Mouse (Mus musculus): ENCODE results near the gene Ndufa6. TPM values are rescaled to one million over a fixed set of nuclear protein-coding genes. Genes with fewer than 3 reads are reported as not detected.

Gene Ndufa6
- polyA plus RNA-seq, 1 experiment from 2014 or later: 330 TPM

DNA sequence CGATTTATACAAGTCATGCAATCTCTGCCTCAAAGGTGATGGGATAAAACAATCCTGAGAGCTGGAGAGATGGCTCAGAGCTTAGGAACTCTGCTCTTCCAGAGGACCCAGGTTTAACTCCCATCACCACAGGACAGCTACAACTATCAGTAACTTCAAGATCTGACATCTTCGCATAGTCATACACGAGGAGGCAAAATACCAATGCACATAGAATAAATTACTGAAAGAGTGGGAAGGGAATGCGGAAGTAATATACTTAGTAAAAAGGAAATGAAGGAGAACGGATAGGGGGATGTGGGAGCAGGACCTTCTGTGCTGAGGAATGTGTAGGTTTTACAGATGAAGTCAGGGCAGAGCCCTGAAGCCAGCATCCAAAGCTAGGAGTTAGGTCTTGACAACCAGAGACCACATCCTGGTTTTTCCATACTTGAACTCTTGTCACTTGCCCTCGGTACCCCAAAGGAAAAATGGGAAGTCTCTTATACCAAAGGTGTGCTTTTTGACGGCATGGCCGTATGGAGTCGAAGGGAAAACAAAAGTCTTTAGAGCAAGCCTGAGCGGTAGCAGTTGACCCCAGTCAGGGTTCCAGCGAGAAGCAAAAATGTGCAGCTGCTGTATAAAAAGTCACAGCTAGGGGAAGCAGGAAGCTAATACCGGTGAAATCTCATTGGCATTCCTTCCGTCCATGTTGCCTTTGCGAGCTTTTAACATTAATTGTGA is 7.4 kb downstream of the Ndufa6 start:
- ATAC-seq (replicated peaks): peak; percentile 22; the same call in 1 of the 2 replicates

DNA sequence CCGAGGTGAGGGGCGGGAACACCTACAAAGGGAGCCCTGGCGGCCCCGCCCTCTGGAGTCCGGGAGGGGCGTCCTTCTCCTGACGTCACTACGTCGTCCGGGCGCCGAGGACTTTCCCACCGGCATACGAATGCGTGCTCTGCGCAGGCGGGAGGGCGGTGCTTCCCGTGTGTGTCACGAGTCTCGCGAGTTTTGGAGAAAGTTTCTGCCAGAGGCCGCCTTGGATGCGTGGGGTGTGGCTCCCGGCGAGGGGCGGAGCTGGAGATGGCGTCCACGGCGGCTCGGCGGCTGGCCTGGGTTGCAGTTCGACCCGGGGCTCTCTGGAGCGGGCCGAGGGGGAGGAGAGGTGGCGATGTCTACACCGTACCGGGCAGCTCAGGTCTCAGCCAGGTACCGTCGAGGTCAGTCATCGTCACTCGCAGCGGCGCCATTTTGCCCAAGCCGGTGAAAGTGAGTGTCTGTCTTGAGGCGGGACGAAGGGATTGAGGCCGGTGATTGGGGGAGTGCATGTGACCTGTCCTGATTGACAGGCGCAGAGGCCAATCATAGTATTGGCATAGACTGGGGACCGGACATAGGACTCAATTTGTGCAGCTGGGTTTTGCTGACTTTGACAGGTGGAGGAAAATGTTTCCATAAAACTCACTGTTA is 8.2 kb downstream of the Ndufa6 start:
- Histone ChIP-seq H3K27me3 (replicated peaks) (peaks cover 6% of the 10 kb centered on the region), H3K4me3 (peak overlapping the region; percentile 74), H3K4me2 (peak overlapping the region; percentile 59), H3K9me3 (no peaks in the 10 kb centered on the region), H3K36me3 (replicated peaks) (peaks cover 25% of the 10 kb centered on the region), H3K9ac (peak overlapping the region; percentile 75), H3K4me1 (peaks cover 24% of the 10 kb centered on the region), H3K27ac (peak overlapping the region; percentile 95)
- under 1% methylated on average over 51 of the region's 51 CpGs for WGBS
- ATAC-seq (replicated peaks): peak; percentile 99

More for the DNA sequence above, 7.4 kb downstream of the Ndufa6 start:
- peak overlapping the region; percentile 95 for H3K27ac ChIP-seq
- H3K4me2 ChIP-seq: peak overlapping the region; percentile 59
- H3K9me3 ChIP-seq: no peaks in the 10 kb centered on the region
- H3K36me3 ChIP-seq (replicated peaks): peaks cover 26% of the 10 kb centered on the region
- peak overlapping the region; percentile 74 for H3K4me3 ChIP-seq
- peaks cover 3% of the 10 kb centered on the region; the same call in 1 of the 2 replicates for H3K27me3 ChIP-seq (replicated peaks)
- 62% methylated on average over 14 of the region's 14 CpGs for WGBS
- peaks cover 24% of the 10 kb centered on the region for H3K4me1 ChIP-seq
- peak overlapping the region; percentile 75 for H3K9ac ChIP-seq

DNA sequence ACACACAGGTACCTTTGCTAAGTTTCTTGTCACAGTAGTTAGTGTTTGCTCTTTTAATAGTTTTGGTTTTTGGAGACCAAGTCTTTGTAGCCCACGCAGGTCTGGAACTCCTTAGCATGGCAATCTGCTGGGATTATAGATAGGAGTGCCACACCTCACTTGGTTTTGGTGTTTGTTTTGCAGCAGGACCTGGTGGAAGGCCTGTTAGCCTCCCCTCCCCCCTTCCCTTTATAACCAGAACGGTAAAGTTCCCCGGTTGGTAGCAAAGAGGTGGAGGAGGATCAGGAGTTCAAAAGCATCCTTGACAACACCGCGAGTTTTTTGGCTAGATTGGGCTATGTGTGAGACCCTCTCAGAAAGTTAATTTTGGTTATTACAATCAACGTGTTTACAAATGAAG is 9.2 kb downstream of the Ndufa6 start:
- H3K9me3 ChIP-seq: no peaks in the 10 kb centered on the region
- peaks cover 17% of the 10 kb centered on the region for H3K36me3 ChIP-seq (replicated peaks)
- peaks cover 25% of the 10 kb centered on the region for H3K4me1 ChIP-seq
- peaks cover 14% of the 10 kb centered on the region for H3K27me3 ChIP-seq (replicated peaks)
- no peak overlapping the region for H3K4me3 ChIP-seq
- no peak overlapping the region for H3K27ac ChIP-seq
- 89% methylated on average over 6 of the region's 6 CpGs for WGBS
- H3K9ac ChIP-seq: no peak overlapping the region
- H3K4me2 ChIP-seq: no peak overlapping the region
- ATAC-seq (replicated peaks): no peak

DNA sequence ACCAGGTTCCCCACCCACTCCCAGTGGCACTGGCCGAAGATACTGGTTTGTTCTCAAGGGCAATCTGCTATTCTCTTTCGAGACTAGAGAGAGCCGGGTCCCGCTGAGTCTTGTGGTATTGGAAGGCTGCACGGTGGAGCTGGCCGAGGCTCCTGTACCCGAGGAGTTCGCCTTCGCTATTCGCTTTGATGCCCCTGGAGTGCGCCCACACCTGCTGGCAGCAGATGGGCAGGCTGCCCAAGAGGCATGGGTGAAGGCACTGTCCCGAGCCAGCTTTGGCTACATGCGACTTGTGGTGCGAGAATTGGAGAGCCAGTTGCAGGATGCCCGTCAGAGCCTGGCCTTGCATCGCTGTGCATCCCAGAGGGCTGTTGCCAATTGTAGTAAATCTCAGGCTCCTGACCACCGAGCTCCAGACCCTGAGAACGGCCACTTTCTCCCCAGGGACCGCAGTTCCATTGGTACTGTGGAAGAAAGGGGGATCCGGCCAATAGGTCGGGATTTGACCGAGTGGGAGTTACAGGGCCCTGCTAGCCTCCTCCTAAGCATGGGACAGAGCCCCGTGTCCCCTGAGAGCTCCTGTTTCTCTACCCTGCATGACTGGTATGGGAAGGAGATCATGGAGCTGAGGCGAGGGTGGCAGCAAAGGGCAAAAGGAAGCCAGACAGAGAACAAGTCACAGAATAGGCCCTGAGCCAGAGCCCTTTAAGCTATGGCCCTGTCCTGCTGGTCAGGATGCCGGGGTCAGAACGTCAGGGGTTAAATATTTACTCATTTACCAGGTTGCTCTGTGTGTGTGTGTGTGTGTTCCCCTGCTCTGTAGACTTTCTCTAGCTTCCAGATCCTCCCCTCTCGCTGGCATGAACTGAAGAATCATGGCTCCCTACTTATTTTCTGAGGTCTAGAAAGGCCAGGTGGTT is 10.5 kb downstream of the Ndufa6 start:
- WGBS: 91% methylated on average over 27 of the region's 27 CpGs
- H3K27me3 ChIP-seq (replicated peaks): peaks cover 14% of the 10 kb centered on the region
- no peak overlapping the region for H3K27ac ChIP-seq
- no peak overlapping the region for H3K4me2 ChIP-seq
- peaks cover 25% of the 10 kb centered on the region for H3K4me1 ChIP-seq
- 0 out of 2 replicates have a peak, but pooled peaks cover 4% of the 10 kb centered on the region for H3K36me3 ChIP-seq (replicated peaks)
- no peak for ATAC-seq (replicated peaks)
- H3K9ac ChIP-seq: no peak overlapping the region
- no peaks in the 10 kb centered on the region for H3K9me3 ChIP-seq
- H3K4me3 ChIP-seq: no peak overlapping the region

DNA sequence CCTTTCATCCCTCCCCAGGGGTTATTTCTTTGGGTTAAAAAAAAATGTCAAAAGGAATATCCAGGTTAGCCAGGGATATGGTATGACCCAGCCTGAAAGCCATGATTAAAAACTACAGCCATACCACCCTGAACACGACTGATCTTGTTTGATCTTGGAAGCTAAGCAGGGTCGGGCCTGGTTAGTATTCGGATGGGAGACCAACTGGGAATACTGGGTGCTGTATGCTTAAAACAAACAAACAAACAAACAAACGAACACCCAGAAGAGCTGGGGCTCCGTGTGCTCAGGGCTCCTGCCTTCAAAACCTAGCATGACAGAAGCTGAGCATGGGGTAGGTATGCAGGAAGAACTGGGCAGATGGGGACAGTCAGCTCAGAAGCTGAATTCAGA is 11.6 kb downstream of the Ndufa6 start:
- Histone ChIP-seq H3K4me1 (peaks cover 23% of the 10 kb centered on the region), H3K36me3 (replicated peaks) (no peaks in the 10 kb centered on the region), H3K9ac (no peak overlapping the region), H3K27ac (no peak overlapping the region), H3K9me3 (no peaks in the 10 kb centered on the region), H3K27me3 (replicated peaks) (peaks cover 14% of the 10 kb centered on the region), H3K4me2 (no peak overlapping the region), H3K4me3 (no peak overlapping the region)
- WGBS: 84% methylated on average over 5 of the region's 5 CpGs
- no peak for ATAC-seq (replicated peaks)

DNA sequence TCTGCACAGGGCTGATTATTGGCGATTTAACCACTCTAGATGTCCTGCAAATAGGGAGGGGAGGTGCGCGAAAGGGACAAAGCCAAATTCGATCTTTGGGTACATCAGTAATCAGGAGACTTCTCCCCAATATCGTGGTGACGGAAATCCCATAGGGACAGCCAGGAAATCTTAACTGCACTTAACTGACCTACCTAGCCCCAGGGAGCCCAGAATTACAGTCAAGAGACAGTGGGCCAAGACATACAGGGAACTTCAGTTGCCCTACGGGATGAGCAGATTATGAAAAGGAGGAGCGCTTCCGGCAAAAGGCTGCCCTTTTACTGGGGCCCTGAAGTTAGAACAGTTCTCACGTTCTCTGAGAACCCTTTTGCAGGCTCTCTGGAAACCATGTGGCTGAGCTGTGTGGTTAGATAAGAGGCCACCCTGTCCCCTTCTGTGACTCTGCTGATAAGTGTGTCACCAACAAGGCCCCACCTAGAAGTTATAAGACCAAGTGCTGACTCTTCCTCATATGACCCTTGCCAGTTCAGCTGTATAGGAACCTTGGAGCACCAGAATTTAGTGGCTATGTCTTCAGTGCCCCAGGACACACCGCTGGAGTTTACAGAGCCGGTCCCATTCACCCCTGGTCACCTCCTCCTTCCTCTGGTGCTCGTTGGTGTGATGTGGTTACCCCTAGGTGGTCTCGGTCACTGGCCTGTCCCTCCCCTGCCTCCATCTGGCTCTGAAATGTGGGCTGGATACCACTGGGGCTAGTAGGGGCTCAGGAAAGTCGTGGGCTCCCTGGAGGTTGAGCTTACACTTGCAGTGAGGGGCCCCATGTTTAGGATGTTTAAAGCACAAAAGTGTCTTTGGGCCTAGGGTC is 12.2 kb downstream of the Ndufa6 start:
- ATAC-seq (replicated peaks): no peak
- no peaks in the 10 kb centered on the region for H3K36me3 ChIP-seq (replicated peaks)
- H3K9ac ChIP-seq: no peak overlapping the region
- no peak overlapping the region for H3K27ac ChIP-seq
- 68% methylated on average over 15 of the region's 15 CpGs for WGBS
- no peak overlapping the region for H3K4me3 ChIP-seq
- H3K27me3 ChIP-seq (replicated peaks): peaks cover 14% of the 10 kb centered on the region
- no peak overlapping the region for H3K4me2 ChIP-seq
- H3K4me1 ChIP-seq: peaks cover 21% of the 10 kb centered on the region
- H3K9me3 ChIP-seq: no peaks in the 10 kb centered on the region

DNA sequence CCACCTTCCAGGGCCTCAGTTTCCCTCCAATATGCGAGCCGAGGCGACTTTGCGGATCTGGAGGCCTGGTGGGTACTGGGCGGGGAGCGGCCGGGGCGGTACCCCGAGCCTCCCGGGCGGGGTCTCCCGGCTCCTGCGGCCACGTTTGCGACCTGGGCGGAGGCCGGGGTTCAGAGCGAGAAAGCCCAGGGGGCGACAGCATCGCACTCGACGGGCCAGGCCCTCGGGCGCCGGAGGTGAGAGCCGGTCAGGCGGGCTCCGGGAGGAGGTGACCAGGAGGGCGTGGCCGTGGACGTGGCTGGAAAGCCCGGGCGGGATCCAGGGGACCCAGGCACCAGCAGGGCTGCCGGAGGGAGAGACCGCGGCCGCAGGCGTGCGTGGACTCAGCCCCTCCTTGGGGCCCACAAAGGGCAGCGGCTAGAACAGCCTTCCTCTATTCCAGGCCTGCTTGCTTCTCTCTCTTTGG is 13.1 kb downstream of the Ndufa6 start:
- Histone ChIP-seq H3K27ac (no peak overlapping the region), H3K9ac (peak overlapping the region; percentile 10; the same call in 1 of the 2 replicates), H3K36me3 (replicated peaks) (no peaks in the 10 kb centered on the region), H3K4me3 (peak overlapping the region; percentile 21), H3K9me3 (no peaks in the 10 kb centered on the region), H3K4me2 (peak overlapping the region; percentile 45), H3K27me3 (replicated peaks) (peaks cover 14% of the 10 kb centered on the region), H3K4me1 (peaks cover 16% of the 10 kb centered on the region)
- no peak for ATAC-seq (replicated peaks)
- WGBS: 5% methylated on average over 34 of the region's 40 CpGs

DNA sequence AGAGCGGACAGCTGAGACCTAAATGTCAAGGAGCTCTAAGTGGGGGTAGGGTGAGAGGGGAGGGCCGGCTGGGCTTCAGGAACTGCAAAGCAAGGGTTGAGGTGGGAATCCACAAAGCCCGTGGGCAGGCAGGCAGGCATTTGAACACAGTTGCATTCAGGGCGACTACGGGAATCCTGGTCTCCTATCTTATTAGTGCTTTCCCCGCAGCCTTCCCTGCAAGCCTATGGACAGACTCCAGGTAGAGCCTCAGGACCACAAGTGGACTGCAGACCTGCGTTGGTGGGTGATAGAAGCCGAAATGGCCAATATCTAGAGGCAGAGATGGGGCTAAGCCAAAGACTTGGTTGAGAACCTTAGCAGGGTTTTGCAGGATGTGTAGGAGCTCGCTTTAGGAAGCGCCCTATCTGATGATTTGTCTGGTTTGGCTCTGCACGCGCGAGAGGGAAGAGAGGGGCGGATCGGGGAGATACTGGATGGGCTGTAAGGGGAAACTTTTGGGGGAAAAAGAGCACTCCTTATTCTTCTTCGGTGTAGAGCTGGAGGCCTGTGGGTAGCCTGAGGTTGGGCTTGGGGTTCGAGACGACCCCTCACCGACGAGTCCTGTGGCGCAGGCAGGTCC is 13.6 kb downstream of the Ndufa6 start:
- 44% methylated on average over 21 of the region's 21 CpGs for WGBS
- Histone ChIP-seq H3K4me2 (peak overlapping the region; percentile 45), H3K4me3 (peak overlapping the region; percentile 21), H3K4me1 (peaks cover 16% of the 10 kb centered on the region), H3K36me3 (replicated peaks) (no peaks in the 10 kb centered on the region), H3K27me3 (replicated peaks) (peaks cover 14% of the 10 kb centered on the region), H3K27ac (no peak overlapping the region), H3K9me3 (no peaks in the 10 kb centered on the region), H3K9ac (no peak overlapping the region)
- ATAC-seq (replicated peaks): no peak

DNA sequence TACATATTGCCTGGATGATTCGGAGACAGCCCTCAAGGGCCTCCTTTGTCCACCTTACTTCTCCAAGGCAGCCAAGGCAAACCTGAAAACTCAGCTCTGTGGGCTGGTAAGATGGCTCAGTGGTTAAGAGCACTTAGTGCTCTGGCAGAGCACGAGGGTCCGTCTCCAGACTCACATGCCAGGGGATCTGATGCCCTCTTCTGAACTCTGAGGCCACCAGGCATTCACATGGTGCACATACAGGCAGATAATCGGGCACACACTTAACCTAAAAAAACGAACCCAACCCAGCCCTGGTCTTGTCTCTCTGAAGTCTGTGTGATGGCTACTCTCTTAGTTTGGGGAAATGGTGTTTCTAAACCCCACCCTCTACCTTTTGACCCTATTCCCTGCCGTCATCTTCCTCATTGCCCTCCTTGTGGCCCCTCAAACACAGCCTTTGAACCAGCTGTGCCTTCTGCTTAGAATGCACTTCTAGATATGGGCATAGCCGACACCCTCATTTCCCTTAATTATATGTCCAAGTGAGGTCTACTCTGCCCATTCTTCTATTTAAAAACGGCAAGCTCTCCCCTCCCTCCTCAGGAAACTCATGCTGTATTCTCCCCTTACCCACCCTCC is 14.4 kb downstream of the Ndufa6 start:
- H3K4me3 ChIP-seq: no peak overlapping the region
- H3K4me2 ChIP-seq: no peak overlapping the region
- H3K9me3 ChIP-seq: no peaks in the 10 kb centered on the region
- no peak for ATAC-seq (replicated peaks)
- H3K4me1 ChIP-seq: peaks cover 16% of the 10 kb centered on the region
- no peak overlapping the region for H3K9ac ChIP-seq
- no peak overlapping the region for H3K27ac ChIP-seq
- H3K27me3 ChIP-seq (replicated peaks): peaks cover 14% of the 10 kb centered on the region
- H3K36me3 ChIP-seq (replicated peaks): no peaks in the 10 kb centered on the region
- WGBS: 80% methylated on average over 8 of the region's 8 CpGs

DNA sequence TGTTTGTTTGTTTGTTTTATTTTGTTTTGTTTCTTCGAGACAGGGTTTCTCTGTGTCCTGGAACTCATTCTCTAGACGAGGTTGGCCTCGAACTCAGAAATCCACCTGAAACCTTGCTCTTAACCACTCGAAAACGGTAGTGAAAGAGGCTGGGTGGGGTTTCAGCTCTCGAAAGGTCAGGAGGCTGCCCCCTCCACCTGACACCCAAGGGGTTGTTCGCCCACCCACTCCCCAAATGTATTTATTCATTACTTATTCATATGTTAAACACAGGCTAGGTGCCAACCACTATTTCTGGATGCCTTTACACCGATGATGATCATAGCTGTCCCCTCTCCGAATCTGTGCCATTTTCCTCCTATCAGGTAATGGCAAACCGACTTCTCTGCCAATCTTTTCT is 15.0 kb downstream of the Ndufa6 start:
- peak overlapping the region; percentile 72 for H3K4me2 ChIP-seq
- no peaks in the 10 kb centered on the region for H3K36me3 ChIP-seq (replicated peaks)
- peak overlapping the region; percentile 56 for H3K4me3 ChIP-seq
- 61% methylated on average over 10 of the region's 10 CpGs for WGBS
- ATAC-seq (replicated peaks): no peak
- H3K4me1 ChIP-seq: peaks cover 16% of the 10 kb centered on the region
- peak overlapping the region; percentile 58; the same call in 1 of the 2 replicates for H3K9ac ChIP-seq
- peaks cover 14% of the 10 kb centered on the region for H3K27me3 ChIP-seq (replicated peaks)
- H3K9me3 ChIP-seq: no peaks in the 10 kb centered on the region
- H3K27ac ChIP-seq: 0 out of 2 replicates have a peak overlapping the region, but pooled peaks have one; percentile 39

Measured in midbrain, embryonic 15.5 days (tissue).